Mouse (Mus musculus) liver, adult 2 months (tissue): Measurements from ENCODE around the gene Chrne.

Experiments used
- CTCF ChIP-seq: fragments of 200-500 bp; IDR thresholded peaks from 2 replicates; pipeline ENCODE4 v1.5.1; 2011; ENCODE audit warnings: low read depth, low read length, control low read depth
- POLR2A ChIP-seq: fragments of 200-500 bp; IDR thresholded peaks from 2 replicates; pipeline ENCODE4 v1.6.1; 2011; ENCODE audit warnings: low read length, control low read depth; ENCODE audit not compliant: insufficient read depth; ENCODE audit errors: extremely low read depth

DNA sequence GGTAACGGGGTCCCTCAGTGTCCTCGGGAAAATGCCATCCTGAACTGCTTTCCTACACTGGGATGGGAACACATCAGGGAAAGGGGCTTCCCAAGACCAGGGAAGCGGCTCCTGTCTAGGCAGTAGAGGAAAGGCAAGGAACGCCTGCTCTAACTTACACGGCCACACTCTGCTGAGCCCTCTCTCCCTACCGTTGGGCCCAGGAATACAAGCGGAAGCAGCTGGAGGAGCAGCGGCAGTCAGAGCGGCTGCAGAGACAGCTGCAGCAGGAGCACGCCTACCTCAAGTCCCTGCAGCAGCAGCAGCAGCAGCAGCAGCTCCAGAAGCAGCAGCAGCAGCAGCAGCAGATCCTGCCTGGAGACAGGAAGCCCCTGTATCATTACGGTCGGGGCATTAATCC, 12.3 kb downstream of the Chrne start:
- no peak for TF ChIP-seq POLR2A
- TF ChIP-seq CTCF, result no peak
